Mouse (Mus musculus) ES-E14 (cell line): Measurements from ENCODE around the gene Mast1.

Experiments
- MAFK ChIP-seq: IDR thresholded peaks from 2 replicates; pipeline ENCODE4 v1.6.1; 2014; ENCODE audit warnings: mild to moderate bottlenecking, low read depth, low read length, inconsistent platforms; ENCODE audit not compliant: insufficient read depth
- ZC3H11A ChIP-seq: IDR thresholded peaks from 2 replicates; pipeline ENCODE4 v1.6.1; 2012; ENCODE audit warnings: low read depth, mild to moderate bottlenecking, inconsistent platforms, low read length, borderline replicate concordance

- no peak for TF ChIP-seq ZC3H11A
- no peak for TF ChIP-seq MAFK
Observed at GRCm38 (mm10) chr8:84889141-84889540, 48.0 kb downstream of the Mast1 start.
